Mouse (Mus musculus) limb, embryonic 14.5 days (tissue): ENCODE results near the gene Myh10. TPM values are rescaled to one million over a fixed set of nuclear protein-coding genes. Genes with fewer than 3 reads are reported as not detected.

Source experiments
- ATAC-seq: fragments of 200-750 bp; cut with Nextera tagmentation; 2 replicates; pipeline ENCODE4 v1.8.0; 2017; ENCODE audit warnings: low read depth, moderate number of reproducible peaks, moderate TSS enrichment; ENCODE audit not compliant: low FRiP score
- DNase-seq: peaks from one replicate; pipeline ENCODE4 v3.0.0-alpha.2; 2015; ENCODE audit warnings: low spot score
- H3K27ac ChIP-seq: fragments of 300-500 bp; sonication (generic); replicated peaks from 2 replicates; pipeline ENCODE4 v1.5.1; 2014; ENCODE audit warnings: low read depth, mild to moderate bottlenecking, low read length, moderate library complexity, mixed read lengths
- H3K27me3 ChIP-seq: fragments of 300-500 bp; sonication (generic); 2 replicates; pipeline ENCODE4 v1.6.1; 2014; ENCODE audit warnings: low read length, mixed read lengths; ENCODE audit not compliant: control insufficient read depth, insufficient read depth
- H3K36me3 ChIP-seq: fragments of 300-500 bp; sonication (generic); 2 replicates; pipeline ENCODE4 v1.6.1; 2014; ENCODE audit warnings: mild to moderate bottlenecking, low read length, moderate library complexity, mixed read lengths; ENCODE audit not compliant: control insufficient read depth, insufficient read depth
- H3K4me1 ChIP-seq: fragments of 300-500 bp; sonication (generic); 2 replicates; pipeline ENCODE4 v1.6.1; 2014; ENCODE audit warnings: antibody characterized with exemption, low read length, mixed read lengths; ENCODE audit not compliant: control insufficient read depth, insufficient read depth
- H3K4me2 ChIP-seq: fragments of 300-500 bp; sonication (generic); replicated peaks from 2 replicates; pipeline ENCODE4 v1.6.1; 2014; ENCODE audit warnings: low read depth, mild to moderate bottlenecking, low read length, moderate library complexity; ENCODE audit not compliant: severe bottlenecking
- H3K4me3 ChIP-seq: fragments of 300-500 bp; sonication (generic); replicated peaks from 2 replicates; pipeline ENCODE4 v1.5.1; 2014; ENCODE audit warnings: low read length
- H3K9ac ChIP-seq: fragments of 300-500 bp; sonication (generic); 2 replicates; pipeline ENCODE4 v1.6.1; 2014; ENCODE audit warnings: mild to moderate bottlenecking, low read depth, low read length, moderate library complexity; ENCODE audit not compliant: severe bottlenecking
- H3K9me3 ChIP-seq: fragments of 300-500 bp; sonication (generic); 2 replicates; pipeline ENCODE4 v1.6.1; 2016; ENCODE audit warnings: low read length; ENCODE audit not compliant: control insufficient read depth
- POLR2A ChIP-seq: fragments of 200-500 bp; IDR thresholded peaks from 2 replicates; pipeline ENCODE4 v1.8.0; 2012; ENCODE audit warnings: inconsistent platforms, mild to moderate bottlenecking, moderate library complexity, borderline replicate concordance; ENCODE audit not compliant: insufficient read depth, insufficient read length; ENCODE audit errors: extremely low read depth
- WGBS: fragments of 180-500 bp; shearing (Covaris S2); extraction: QIAGEN DNeasy Blood & Tissue Kit; methylation state at CpG from one replicate; pipeline ENCODE4 v1.1.7; 2014; 5-methylcytosine and 5-hydroxymethylcytosine counted together
- polyA plus RNA-seq, 2 experiments: library from polyadenylated mRNA; depleted of rRNA in 1 of 2; stranded (reverse) in 1 of 2; unstranded in 1 of 2; fragments of >200 nt; fragmentation: Nextera tagmentation in 1 of 2; extraction: Ambion mirVana in 1 of 2; gene quantifications; 2 replicates each; pipeline versions ENCODE4 v1.2.1 to v1.2.3; 2012 to 2014

Myh10 gene
- polyA plus RNA-seq, 2 experiments: 129 to 167 TPM

- H3K27me3 ChIP-seq: no peaks in the 10 kb centered on the region
- WGBS: 76% methylated on average over 8 of the region's 8 CpGs
- no peak overlapping the region for H3K9ac ChIP-seq
- no peak overlapping the region for H3K27ac ChIP-seq
- H3K4me2 ChIP-seq: no peak overlapping the region
- no peak for ATAC-seq
- no peaks in the 10 kb centered on the region for H3K9me3 ChIP-seq
- DNase-seq: no peak
- H3K4me1 ChIP-seq: no peaks in the 10 kb centered on the region
- no peaks in the 10 kb centered on the region for H3K36me3 ChIP-seq
- TF ChIP-seq POLR2A: no peak
- H3K4me3 ChIP-seq: no peak overlapping the region
These were observed 168.7 kb downstream of the Myh10 start for GRCm38 (mm10) chr11:68859943-68860593.

- DNase-seq (no peak), ATAC-seq (no peak)
- Histone ChIP-seq H3K9ac (no peak overlapping the region), H3K27me3 (no peaks in the 10 kb centered on the region), H3K36me3 (no peaks in the 10 kb centered on the region), H3K4me3 (no peak overlapping the region), H3K4me1 (no peaks in the 10 kb centered on the region), H3K4me2 (no peak overlapping the region), H3K27ac (no peak overlapping the region), H3K9me3 (no peaks in the 10 kb centered on the region)
- 74% methylated on average over 2 of the region's 2 CpGs for WGBS
- no peak for TF ChIP-seq POLR2A
These were observed 170.9 kb downstream of the Myh10 start for GRCm38 (mm10) chr11:68862260-68862659.

GRCm38 (mm10) chr11:68863631-68864091, 172.3 kb downstream of the Myh10 start:
- Histone ChIP-seq H3K4me2 (no peak overlapping the region), H3K4me1 (no peaks in the 10 kb centered on the region), H3K27ac (no peak overlapping the region), H3K27me3 (no peaks in the 10 kb centered on the region), H3K4me3 (no peak overlapping the region), H3K9me3 (no peaks in the 10 kb centered on the region), H3K36me3 (no peaks in the 10 kb centered on the region), H3K9ac (no peak overlapping the region)
- DNase-seq: no peak
- no peak for TF ChIP-seq POLR2A
- 71% methylated on average over 4 of the region's 4 CpGs for WGBS
- ATAC-seq: no peak

- no peak overlapping the region for H3K4me2 ChIP-seq
These were observed 173.3 kb downstream of the Myh10 start for GRCm38 (mm10) chr11:68864544-68865189.

More at GRCm38 (mm10) chr11:68864544-68865189, 173.3 kb downstream of the Myh10 start:
- H3K36me3 ChIP-seq: no peaks in the 10 kb centered on the region
- H3K4me1 ChIP-seq: no peaks in the 10 kb centered on the region
- DNase-seq: peak; percentile 23
- no peak overlapping the region for H3K4me3 ChIP-seq
- no peak for ATAC-seq
- no peak overlapping the region for H3K9ac ChIP-seq
- TF ChIP-seq POLR2A: no peak
- H3K27ac ChIP-seq: no peak overlapping the region
- H3K27me3 ChIP-seq: no peaks in the 10 kb centered on the region
- H3K9me3 ChIP-seq: no peaks in the 10 kb centered on the region
- 64% methylated on average over 9 of the region's 9 CpGs for WGBS

Other genes with a start within 250 kb of the Myh10 start
- 2.9 and 3.5 TPM in 2 replicates for gene Pik3r6, start 188.5 kb upstream of the Myh10 start, polyA plus RNA-seq (2012; rRNA removed)
- 1.8 and 2.2 TPM in 2 replicates for gene Pik3r6, start 188.5 kb upstream of the Myh10 start, polyA plus RNA-seq (2014; fragmentation: Nextera tagmentation; extraction: Ambion mirVana)
- 0.31 and 0.33 TPM in 2 replicates for gene Mfsd6l, start 135.4 kb upstream of the Myh10 start, polyA plus RNA-seq (2012; rRNA removed)
- 0.18 and 0.26 TPM in 2 replicates for gene Mfsd6l, start 135.4 kb upstream of the Myh10 start, polyA plus RNA-seq (2014; fragmentation: Nextera tagmentation; extraction: Ambion mirVana)
- 0.13 and 0.39 TPM in 2 replicates for gene Ccdc42, start 104.5 kb upstream of the Myh10 start, polyA plus RNA-seq (2012; rRNA removed)
- gene Ccdc42, start 104.5 kb upstream of the Myh10 start, polyA plus RNA-seq (2014; fragmentation: Nextera tagmentation; extraction: Ambion mirVana): 0.50 and 1.1 TPM in 2 replicates
- 85.7 and 117 TPM in 2 replicates for gene Ndel1, start 180.3 kb downstream of the Myh10 start, polyA plus RNA-seq (2012; rRNA removed)
- gene Ndel1, start 180.3 kb downstream of the Myh10 start, polyA plus RNA-seq (2014; fragmentation: Nextera tagmentation; extraction: Ambion mirVana): 91.8 and 96.2 TPM in 2 replicates
- 0.45 and 0.58 TPM in 2 replicates for gene Rnf222, start 197.0 kb downstream of the Myh10 start, polyA plus RNA-seq (2012; rRNA removed)
- 0.32 and 0.89 TPM in 2 replicates for gene Rnf222, start 197.0 kb downstream of the Myh10 start, polyA plus RNA-seq (2014; fragmentation: Nextera tagmentation; extraction: Ambion mirVana)
- gene Rpl26, start 210.0 kb downstream of the Myh10 start, polyA plus RNA-seq (2012; rRNA removed): 2,303 and 3,506 TPM in 2 replicates
- gene Rpl26, start 210.0 kb downstream of the Myh10 start, polyA plus RNA-seq (2014; fragmentation: Nextera tagmentation; extraction: Ambion mirVana): 1,158 and 1,230 TPM in 2 replicates
- gene Odf4, start 235.5 kb downstream of the Myh10 start, polyA plus RNA-seq (2012; rRNA removed): 0.09 TPM in 1 of 2 replicates, not detected in the other
- not detected in 2 replicates for gene Odf4, start 235.5 kb downstream of the Myh10 start, polyA plus RNA-seq (2014; fragmentation: Nextera tagmentation; extraction: Ambion mirVana)